Mouse (Mus musculus) ovary, postnatal 14 days (tissue): ENCODE results near the gene Def6.

ENCODE experiments used
- DNase-seq: peaks from one replicate; pipeline ENCODE4 v3.0.0; 2022; ENCODE audit warnings: low spot score

The Def6 gene

GRCm38 (mm10) chr17:28207591-28208313 is at the start of gene Def6:
Def6 (plus strand) TSS chr17:28207778.
- DNase-seq, result peak; percentile 62

GRCm38 (mm10) chr17:28160361-28160760 is 47.2 kb upstream of the Def6 start:
- DNase-seq, result no peak

DNA sequence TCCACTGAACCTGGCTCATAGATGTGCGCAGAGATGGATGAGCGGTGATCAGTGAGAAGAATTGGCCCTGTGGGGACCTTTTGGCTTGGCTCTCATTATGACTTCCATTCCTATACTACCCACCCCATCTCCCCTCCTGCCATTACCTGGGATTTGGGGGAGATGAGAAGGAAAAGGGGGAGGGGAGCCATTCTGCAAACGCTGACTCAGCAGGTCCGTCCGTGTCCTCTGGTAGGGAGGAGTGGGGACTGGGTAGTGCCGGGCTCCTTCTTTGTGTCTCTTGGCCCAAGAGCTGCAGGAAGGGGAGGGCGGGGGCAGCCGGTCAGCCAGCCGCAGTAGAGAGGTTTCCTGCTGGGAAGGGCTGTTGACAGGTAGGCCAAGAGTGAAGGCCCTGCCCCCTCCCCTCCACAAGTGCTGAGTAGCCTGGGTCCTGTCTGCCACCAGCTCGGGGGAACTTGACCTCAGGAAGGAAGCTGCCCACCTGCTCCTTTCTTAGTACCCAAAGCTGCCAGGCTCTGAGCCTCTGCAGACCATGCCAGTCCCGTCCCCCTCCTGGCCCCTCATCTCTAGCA is 46.2 kb upstream of the Def6 start:
- no peak for DNase-seq

- peak; percentile 79 for DNase-seq
These were observed 43.9 kb upstream of the Def6 start for GRCm38 (mm10) chr17:28163666-28164065.

GRCm38 (mm10) chr17:28170460-28171305 is 36.9 kb upstream of the Def6 start:
- DNase-seq, result no peak

GRCm38 (mm10) chr17:28172690-28173089 is 34.9 kb upstream of the Def6 start:
- no peak for DNase-seq

DNA sequence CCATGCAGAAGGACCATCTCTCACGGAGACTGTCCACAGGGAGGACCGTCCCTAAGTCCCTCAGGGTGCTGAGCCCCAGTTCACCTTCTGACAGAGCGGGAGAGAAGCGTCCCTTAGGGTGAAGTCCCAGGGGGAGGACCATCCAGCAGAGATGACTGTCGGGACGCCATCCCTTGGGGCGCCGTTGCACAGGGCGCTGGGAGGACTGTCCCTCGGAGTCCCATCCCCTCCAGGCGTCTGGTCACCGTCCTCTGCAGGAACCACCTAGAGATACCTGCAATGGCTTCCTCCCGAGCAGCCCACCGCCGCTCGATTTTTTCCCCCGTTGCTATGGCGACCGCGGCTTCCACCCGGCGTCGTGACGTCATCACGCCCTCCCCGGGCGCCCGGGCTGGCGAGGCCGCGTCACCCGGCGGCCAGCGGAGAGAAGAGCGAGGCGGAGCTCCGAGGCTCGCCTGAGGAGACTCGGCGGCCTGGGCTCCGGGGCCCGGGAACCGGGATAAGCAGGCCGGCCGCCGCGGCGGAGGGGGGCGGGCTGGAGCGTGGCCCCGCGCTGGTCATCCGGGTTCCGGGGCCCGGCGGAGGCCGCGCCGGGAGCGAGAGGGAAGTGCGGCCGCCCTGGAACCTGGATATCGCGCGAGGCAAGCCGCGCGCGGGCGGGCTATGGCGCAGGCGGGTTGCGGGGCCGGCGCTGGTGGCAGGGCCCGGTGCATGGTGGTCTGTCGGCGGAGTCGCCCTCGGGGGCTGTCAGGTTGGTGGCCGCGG is 30.6 kb upstream of the Def6 start, which contains the start of gene Zfp523:
Zfp523 (plus strand) TSS at position 355 of the 765 bp plus-strand sequence.
- DNase-seq, result peak; percentile 88

GRCm38 (mm10) chr17:28177540-28178046 is 30.0 kb upstream of the Def6 start:
- DNase-seq, result no peak

DNA sequence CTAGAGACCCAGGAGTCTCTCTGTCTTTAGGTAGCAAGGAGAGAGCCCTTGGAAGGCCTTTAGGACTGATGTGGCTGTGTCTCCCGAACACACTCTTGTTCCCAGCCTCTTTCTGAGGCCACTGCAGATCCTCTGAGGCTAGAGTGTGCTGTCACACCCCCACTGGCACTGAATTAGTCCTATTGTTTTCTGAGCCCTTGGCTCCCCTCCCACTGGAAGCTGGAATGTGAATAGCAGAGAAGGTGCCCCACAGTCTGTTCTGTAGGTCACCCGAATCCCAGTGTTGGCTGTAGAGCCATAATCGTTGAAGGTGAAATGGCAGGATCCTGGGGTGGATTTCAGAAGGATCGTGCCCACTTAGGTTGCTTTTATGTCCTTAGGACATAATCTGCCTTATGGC is 27.2 kb upstream of the Def6 start:
- DNase-seq, result no peak

DNA sequence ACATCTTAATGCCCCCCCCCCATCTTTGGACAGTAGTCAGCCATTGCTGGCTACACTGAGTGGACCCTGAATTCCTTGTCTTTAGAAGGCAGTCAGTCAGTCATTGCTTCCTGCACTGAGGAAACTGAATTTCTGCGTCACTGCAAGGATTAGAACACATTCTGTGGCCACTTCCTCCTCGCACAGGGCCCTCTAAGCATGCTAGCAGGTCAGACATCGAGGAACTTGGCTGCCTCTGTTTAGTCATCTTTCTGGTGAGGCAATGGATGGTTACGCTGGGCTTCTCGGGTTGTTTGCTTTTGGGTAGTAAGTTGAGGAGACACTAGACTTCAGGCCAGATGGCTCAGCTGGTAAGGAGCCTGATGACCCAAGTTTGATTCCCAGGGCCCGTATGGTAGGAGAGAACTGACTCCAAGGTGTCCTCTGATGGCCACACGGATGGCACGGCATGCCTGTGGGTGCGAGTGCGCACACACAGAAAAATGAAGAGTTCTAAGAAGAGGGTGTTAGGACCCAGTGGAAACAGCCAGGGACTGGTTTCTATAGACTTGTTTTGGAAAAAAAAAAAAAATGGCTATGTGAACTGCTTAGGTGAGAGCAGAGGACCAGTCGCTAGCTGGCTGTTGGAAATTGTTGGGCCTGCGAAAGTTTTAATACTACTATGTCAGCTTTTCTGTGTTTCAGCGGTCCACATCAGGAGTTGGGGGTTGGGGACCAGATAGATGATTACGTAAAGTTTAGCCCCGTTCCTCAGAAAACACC is 26.6 kb upstream of the Def6 start:
- no peak for DNase-seq

- DNase-seq, result no peak
These were observed 22.5 kb upstream of the Def6 start for GRCm38 (mm10) chr17:28184971-28185638.

- no peak for DNase-seq
These were observed 19.3 kb upstream of the Def6 start for GRCm38 (mm10) chr17:28188313-28188712.

DNA sequence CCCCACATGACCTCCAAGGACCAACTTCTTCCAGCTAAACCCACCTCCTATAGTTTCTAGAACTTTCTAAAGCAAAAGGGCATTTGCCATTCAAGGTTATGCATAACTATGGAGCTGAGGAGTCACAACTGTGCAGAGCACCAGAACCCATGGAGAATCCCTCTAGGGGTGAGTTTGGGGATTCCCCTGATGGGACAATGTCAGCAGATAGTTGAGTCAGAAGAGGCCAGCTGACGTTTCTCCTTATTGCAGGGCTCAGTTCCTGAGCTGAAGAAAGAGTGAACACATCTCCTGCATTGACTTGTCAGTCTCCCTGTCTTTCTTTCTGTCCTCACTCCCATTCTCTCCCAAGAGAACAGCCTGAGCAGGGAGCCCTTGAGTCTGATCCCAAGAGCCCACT is 14.8 kb upstream of the Def6 start:
- DNase-seq, result no peak

- no peak for DNase-seq
These were observed 14.0 kb upstream of the Def6 start for GRCm38 (mm10) chr17:28193559-28193958.

DNA sequence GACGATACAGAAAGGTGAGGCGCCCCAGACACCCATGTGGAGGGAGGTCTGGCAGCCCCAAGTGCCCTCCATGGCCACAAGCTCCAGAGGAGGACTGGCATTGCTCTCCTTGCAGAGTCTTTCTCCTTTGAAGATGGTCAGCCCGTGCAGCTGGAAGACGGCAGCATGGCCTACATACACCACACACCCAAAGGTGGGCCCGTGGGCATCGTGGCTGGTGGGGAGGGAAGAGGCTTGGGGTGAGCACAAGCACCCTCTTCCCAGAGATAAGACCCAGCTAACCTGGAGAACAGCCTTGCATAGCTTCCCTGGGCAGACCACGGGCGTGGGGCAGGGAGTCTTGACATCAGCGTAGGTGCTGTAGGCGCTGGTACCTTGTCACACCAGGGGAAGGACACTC is 12.5 kb upstream of the Def6 start:
- DNase-seq, result no peak

DNA sequence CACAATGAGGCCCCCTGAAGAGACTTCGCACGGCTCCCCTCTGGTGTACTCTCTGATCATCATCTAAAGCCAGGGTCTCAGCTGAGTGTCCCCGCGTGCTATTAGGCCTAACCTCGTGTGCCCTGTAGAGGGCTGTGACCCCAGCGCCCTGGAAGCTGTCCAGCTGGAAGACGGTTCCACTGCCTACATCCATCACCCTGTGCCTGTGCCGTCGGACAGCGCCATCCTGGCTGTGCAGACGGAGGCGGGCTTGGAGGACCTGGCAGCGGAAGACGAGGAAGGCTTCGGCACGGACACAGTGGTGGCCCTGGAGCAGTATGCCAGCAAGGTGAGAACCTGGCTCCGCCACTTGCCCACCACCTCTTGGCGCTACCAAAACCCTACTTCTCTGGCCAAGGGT is 9.9 kb upstream of the Def6 start:
- DNase-seq, result no peak

DNA sequence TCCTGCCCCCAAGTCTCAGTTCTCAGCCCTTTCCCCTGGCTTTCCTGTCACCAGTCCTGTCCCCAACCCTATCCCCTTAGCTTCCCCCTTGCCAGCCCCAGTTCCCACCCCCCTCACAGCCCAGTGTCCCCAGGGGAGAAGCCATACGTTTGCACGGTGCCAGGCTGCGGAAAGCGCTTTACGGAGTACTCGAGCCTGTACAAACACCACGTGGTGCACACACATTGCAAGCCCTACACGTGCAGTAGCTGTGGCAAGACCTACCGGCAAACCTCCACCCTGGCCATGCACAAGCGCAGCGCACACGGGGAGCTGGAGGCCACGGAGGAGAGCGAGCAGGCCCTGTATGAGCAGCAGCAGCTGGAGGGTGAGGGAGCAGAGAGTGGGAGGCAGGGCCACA is 5.6 kb upstream of the Def6 start:
- DNase-seq, result no peak

GRCm38 (mm10) chr17:28204052-28204720 is 3.4 kb upstream of the Def6 start:
- DNase-seq, result peak; percentile 30

DNA sequence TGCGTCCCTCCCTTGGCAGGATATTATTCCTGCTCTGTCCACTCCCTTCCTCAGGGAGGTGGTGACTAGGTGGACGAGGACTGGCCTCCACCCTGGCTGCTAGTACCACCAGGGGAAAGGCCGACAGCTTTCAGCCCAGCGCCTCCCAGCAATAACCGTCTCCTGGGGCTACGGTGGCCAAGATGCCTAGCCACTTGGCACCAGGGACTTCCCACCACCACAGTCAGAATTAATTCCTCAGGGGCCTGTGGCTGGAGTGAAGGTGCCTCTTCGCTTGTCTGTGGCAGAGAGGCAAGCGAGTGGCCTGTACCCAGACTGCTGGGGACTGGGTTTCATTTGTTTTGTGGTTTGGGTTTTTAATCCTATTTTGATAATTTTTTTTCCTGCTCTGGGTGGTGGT is 2.1 kb upstream of the Def6 start:
- no peak for DNase-seq

- no peak for DNase-seq
These were observed 486 bp upstream of the Def6 start for GRCm38 (mm10) chr17:28207092-28207491.
